Mouse (Mus musculus) midbrain, embryonic 12.5 days (tissue): ENCODE measurements around the gene Klrg2. TPM values are rescaled to one million over a fixed set of nuclear protein-coding genes. Genes with fewer than 3 reads are reported as not detected.
"Not testable (repeated sequence)": the region's sequence is repeated elsewhere in the genome, so short reads cannot be mapped to it uniquely, and the experiment has no call there.

Experiments
- ATAC-seq: fragments of 200-750 bp; cut with Nextera tagmentation; 2 replicates; pipeline ENCODE4 v1.8.0; 2017; ENCODE audit warnings: low read depth, moderate TSS enrichment, moderate library complexity; ENCODE audit not compliant: low FRiP score
- H3K27ac ChIP-seq: fragments of 300-500 bp; sonication (generic); replicated peaks from 2 replicates; pipeline ENCODE4 v1.5.1; 2016; ENCODE audit warnings: mild to moderate bottlenecking
- H3K27me3 ChIP-seq: fragments of 300-500 bp; sonication (generic); 2 replicates; pipeline ENCODE4 v1.6.1; 2016; ENCODE audit warnings: mild to moderate bottlenecking
- H3K36me3 ChIP-seq: fragments of 300-500 bp; sonication (generic); 2 replicates; pipeline ENCODE4 v1.6.1; 2016
- H3K4me1 ChIP-seq: fragments of 300-500 bp; sonication (generic); 2 replicates; pipeline ENCODE4 v1.6.1; 2016
- H3K4me2 ChIP-seq: fragments of 300-500 bp; sonication (generic); replicated peaks from 2 replicates; pipeline ENCODE4 v1.6.1; 2016; ENCODE audit warnings: mild to moderate bottlenecking, moderate library complexity
- H3K4me3 ChIP-seq: fragments of 300-500 bp; sonication (generic); 2 replicates; pipeline ENCODE4 v1.5.1; 2016; ENCODE audit warnings: mild to moderate bottlenecking
- H3K9ac ChIP-seq: fragments of 300-500 bp; sonication (generic); replicated peaks from 2 replicates; pipeline ENCODE4 v1.6.1; 2016; ENCODE audit warnings: mild to moderate bottlenecking, moderate library complexity
- H3K9me3 ChIP-seq: fragments of 300-500 bp; sonication (generic); 2 replicates; pipeline ENCODE4 v1.6.1; 2016; ENCODE audit warnings: mild to moderate bottlenecking
- WGBS: fragments of 180-500 bp; shearing (Covaris S2); methylation state at CpG from one replicate; pipeline ENCODE4 v1.1.7; 2016; 5-methylcytosine and 5-hydroxymethylcytosine counted together
- polyA plus RNA-seq: library from polyadenylated mRNA; unstranded; fragments of >200 nt; fragmentation: Nextera tagmentation; extraction: Ambion mirVana; gene quantifications from 2 replicates; pipeline ENCODE4 v1.2.1, GENCODE M21; 2016

The Klrg2 gene
- 0.18 and 0.19 TPM in 2 replicates for polyA plus RNA-seq

DNA sequence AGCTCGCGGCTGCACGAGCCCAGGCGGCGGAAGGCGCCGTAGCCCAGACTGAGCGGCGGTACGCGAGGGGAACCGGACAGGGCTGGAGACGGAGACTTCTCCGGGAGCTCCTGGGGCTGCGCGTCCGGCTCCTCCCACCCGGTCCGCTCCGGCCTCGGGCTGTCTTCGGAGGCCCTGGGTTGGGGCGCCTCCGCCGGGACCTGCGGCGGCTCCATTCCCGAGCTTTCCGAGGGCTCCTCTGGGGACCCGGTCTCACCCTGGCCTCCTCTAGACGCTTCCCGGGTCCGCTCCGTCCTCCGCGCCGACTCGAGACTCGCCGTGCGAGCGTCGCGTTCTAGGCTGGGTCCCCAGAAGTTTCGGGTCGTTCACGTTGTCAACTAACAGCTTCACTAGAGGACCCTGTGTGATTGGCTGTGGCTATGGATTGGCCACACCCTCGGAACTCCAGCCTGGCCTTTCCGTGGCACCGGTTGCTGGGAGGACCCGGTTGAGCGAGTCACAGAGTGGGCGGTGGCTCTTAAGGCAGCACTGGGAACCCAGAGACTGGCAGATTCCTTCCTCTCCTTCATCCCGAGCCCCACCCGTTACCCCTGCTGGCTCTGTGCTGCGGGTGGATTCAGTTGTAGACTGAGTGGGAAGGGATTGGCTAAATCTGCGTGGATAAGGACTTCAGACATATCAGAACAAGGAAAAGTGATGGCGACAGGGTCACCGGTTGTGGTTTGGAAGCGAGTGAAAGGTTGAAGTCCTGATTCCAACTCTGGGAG lies at the start of gene Klrg2:
Klrg2 (minus strand) TSS at position 391 of the 767 bp plus-strand sequence.
- Histone ChIP-seq H3K4me3 (peak within 1 kb of the TSS; percentile 57), H3K27ac (no peak within 1 kb of the TSS), H3K9me3 (no peaks in the 10 kb centered on the region), H3K4me1 (peaks cover 18% of the 10 kb centered on the region), H3K36me3 (no peaks in the 10 kb centered on the region), H3K9ac (peak within 1 kb of the TSS; percentile 58), H3K4me2 (peak within 1 kb of the TSS; percentile 99), H3K27me3 (peaks cover 90% of the 10 kb centered on the region)
- peak; percentile 75 for ATAC-seq
- WGBS = 2% methylated on average over 51 of the region's 60 CpGs

DNA sequence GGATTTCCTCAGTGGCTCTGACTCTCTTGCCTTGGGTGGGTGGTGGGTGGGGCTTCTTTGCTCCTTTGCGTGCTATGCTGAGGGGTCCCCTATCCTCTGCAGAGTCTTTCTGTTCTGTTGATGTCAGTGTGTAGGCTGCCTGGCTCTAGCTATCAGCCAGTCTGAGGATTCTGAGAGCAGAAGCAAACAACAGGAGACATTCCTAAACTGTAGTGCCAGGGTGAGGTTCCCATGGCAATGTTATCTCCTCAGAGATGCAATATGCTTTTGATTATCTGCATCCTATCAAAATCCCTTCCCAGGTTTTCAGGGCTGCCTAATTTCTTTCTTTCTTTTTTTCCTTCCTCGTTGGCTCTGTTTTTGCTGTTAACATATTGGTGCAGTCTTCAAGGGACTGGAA lies 45.5 kb upstream of the Klrg2 start:
- ATAC-seq = no peak
- H3K9ac ChIP-seq = no peak overlapping the region
- no peak overlapping the region for H3K27ac ChIP-seq
- 63% methylated on average over 2 of the region's 2 CpGs for WGBS
- no peaks in the 10 kb centered on the region for H3K27me3 ChIP-seq
- no peaks in the 10 kb centered on the region for H3K4me1 ChIP-seq
- H3K36me3 ChIP-seq = no peaks in the 10 kb centered on the region; the same call in 1 of the 2 replicates
- no peak overlapping the region for H3K4me3 ChIP-seq
- H3K4me2 ChIP-seq = no peak overlapping the region
- no peaks in the 10 kb centered on the region for H3K9me3 ChIP-seq

DNA sequence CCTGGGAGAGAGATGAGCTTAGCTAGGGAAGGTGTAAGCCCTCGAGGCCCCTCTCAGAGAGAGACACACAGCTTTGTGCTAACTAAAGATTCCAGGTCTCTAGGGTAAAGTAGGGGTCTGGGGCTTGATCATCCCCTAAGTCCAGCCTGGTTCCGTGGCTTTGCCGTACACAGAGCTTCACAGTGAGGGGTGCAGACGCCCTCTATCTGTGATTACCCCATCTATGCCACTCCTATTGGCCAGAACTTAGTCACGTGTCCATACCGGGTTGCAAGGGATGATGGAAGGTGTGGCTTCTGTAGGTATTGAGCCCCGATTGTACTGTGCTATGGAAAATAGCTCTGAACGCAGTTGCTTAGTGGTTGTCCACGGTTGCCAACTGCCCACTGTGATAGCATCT lies 40.6 kb upstream of the Klrg2 start:
- 80% methylated on average over 9 of the region's 9 CpGs for WGBS
- H3K27ac ChIP-seq = no peak overlapping the region
- no peak for ATAC-seq
- no peak overlapping the region for H3K4me3 ChIP-seq
- no peaks in the 10 kb centered on the region for H3K4me1 ChIP-seq
- no peak overlapping the region for H3K9ac ChIP-seq
- no peaks in the 10 kb centered on the region for H3K27me3 ChIP-seq
- H3K36me3 ChIP-seq = no peaks in the 10 kb centered on the region; the same call in 1 of the 2 replicates
- H3K9me3 ChIP-seq = no peaks in the 10 kb centered on the region
- H3K4me2 ChIP-seq = no peak overlapping the region

DNA sequence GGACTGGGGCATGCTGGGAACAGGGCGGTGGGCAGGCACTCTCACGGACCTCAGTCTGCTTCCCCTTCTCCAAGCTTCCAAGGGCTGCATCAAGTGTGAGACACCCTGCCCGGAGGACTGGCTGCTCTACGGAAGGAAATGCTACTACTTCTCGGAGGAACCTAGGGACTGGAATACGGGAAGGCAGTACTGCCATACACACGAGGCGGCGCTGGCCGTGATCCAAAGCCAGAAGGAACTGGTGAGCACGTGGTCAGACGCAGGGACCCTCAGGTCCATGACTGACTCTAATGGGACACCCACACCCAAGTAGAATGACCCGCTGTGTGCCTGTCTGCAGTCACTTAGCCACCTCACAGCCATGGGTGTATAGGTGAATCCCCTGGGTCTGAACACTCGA lies 39.7 kb upstream of the Klrg2 start:
- Histone ChIP-seq H3K9ac (no peak overlapping the region), H3K4me2 (no peak overlapping the region), H3K4me1 (no peaks in the 10 kb centered on the region), H3K27me3 (no peaks in the 10 kb centered on the region), H3K27ac (no peak overlapping the region), H3K4me3 (no peak overlapping the region), H3K9me3 (no peaks in the 10 kb centered on the region), H3K36me3 (no peaks in the 10 kb centered on the region; the same call in 1 of the 2 replicates)
- WGBS = 82% methylated on average over 14 of the region's 14 CpGs
- no peak for ATAC-seq

DNA sequence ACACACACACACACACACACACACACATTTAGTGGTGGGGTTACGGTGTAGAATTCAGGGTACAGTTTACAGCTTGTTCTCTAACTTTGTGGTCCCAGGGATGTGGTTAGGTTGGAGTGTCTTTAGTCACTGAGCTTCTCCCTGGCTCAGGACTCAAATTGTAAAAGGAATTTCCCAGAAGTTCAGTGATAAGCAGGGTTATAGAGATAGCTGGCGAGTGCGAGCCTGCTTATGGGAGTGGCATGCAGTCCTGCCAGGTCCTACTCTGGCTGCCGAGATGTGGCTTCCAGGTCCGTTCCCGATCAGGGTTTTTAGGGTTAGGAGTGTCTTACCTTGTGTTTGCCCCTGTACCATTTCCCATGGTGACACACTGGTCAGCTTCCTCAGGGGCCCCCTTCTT lies 39.2 kb upstream of the Klrg2 start:
- Histone ChIP-seq H3K4me3 (no peak overlapping the region), H3K27ac (no peak overlapping the region), H3K36me3 (no peaks in the 10 kb centered on the region; the same call in 1 of the 2 replicates), H3K27me3 (no peaks in the 10 kb centered on the region), H3K9ac (no peak overlapping the region), H3K4me1 (no peaks in the 10 kb centered on the region), H3K4me2 (no peak overlapping the region), H3K9me3 (no peaks in the 10 kb centered on the region)
- 89% methylated on average over 6 of the region's 6 CpGs for WGBS
- no peak for ATAC-seq

DNA sequence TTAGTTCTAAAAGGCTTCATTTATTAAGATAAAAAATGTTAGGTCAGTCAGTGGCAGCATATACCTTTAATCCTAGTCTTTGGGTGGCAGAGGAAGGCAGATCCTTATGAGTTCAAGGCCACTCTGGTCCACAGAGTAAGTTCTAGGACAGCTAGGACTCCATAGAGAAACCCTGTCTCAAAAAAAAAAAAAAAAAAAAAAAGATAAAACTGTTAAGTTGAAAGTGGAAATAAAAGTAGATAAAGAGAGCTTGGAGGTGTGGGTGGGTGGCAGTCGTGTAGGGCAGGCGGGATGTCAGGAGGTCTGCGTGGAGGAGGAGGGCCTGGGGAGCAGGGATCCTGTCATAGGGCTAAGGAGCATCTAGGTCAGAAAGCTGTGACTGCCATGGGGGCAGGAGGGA lies 35.0 kb upstream of the Klrg2 start:
- Histone ChIP-seq H3K9ac (no peak overlapping the region), H3K9me3 (no peaks in the 10 kb centered on the region), H3K36me3 (no peaks in the 10 kb centered on the region), H3K4me2 (no peak overlapping the region), H3K4me3 (no peak overlapping the region), H3K4me1 (no peaks in the 10 kb centered on the region), H3K27me3 (no peaks in the 10 kb centered on the region), H3K27ac (no peak overlapping the region)
- no peak for ATAC-seq
- WGBS = 92% methylated on average over 3 of the region's 3 CpGs

DNA sequence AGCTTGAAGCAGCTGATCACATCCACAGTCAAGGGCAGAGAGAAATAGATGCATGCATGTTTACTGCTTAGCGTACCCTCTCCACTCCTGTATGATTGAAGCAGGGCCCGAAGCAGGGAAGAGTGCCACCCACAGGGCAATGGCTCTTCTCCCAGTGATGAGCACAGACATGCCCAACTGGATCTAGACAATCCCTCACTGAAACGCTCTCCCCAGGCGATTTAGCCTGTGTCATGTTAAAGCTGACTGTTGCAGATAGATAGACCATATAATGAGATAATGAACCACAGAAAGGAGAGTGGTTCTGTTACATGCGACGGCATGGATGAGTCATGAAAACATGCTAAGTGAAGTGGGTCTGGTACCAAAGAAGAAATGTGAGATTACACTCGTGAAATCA lies 34.2 kb upstream of the Klrg2 start:
- WGBS = 78% methylated on average over 7 of the region's 7 CpGs
- no peak for ATAC-seq

DNA sequence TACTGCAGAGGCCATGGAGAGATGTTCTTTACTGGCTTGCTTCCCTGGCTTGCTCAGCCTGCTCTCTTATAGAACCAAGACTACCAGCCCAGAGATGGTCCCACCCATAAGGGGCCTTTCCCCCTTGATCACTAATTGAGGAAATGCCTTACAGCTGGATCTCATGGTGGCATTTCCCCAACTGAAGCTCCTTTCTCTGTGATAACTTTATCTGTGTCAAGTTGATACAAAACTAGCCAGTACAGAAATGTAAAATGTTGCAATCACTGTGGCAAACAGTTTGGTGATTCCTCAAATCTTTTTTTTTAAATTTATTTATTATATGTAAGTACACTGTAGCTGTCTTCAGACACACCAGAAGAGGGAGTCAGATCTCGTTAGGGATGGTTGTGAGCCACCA lies 33.4 kb upstream of the Klrg2 start:
- 94% methylated on average over 1 of the region's 1 CpGs for WGBS
- H3K27ac ChIP-seq, ATAC-seq, H3K4me2 ChIP-seq, H3K27me3 ChIP-seq, H3K4me3 ChIP-seq, H3K9me3 ChIP-seq, H3K4me1 ChIP-seq, H3K9ac ChIP-seq, H3K36me3 ChIP-seq: not testable (repeated sequence)

More for the DNA sequence above, 34.2 kb upstream of the Klrg2 start:
- no peaks in the 10 kb centered on the region for H3K36me3 ChIP-seq
- H3K4me1 ChIP-seq = no peaks in the 10 kb centered on the region
- no peak overlapping the region for H3K4me2 ChIP-seq
- no peak overlapping the region for H3K9ac ChIP-seq
- H3K4me3 ChIP-seq = no peak overlapping the region
- no peaks in the 10 kb centered on the region for H3K9me3 ChIP-seq
- no peak overlapping the region for H3K27ac ChIP-seq
- H3K27me3 ChIP-seq = no peaks in the 10 kb centered on the region

DNA sequence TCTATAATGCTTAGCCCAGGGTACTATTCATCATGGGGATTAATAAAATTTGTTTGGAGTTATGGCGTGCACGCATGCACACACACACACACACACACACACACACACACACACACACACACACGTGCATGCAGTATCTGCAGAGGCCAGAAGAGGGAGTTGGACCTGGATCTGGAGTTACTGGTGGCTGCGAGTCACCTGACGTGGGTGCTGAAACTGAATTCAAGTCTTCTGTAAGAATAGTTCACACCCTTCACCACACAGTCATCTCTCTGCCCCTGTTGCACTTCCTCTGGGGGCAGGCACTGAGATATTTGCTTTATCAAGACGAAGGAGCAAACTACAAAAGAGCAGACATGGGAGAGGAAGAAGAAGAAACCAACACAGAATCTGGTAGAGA lies 32.5 kb upstream of the Klrg2 start:
- no peak overlapping the region for H3K4me3 ChIP-seq
- H3K27ac ChIP-seq = no peak overlapping the region
- no peaks in the 10 kb centered on the region for H3K9me3 ChIP-seq
- 62% methylated on average over 6 of the region's 6 CpGs for WGBS
- H3K27me3 ChIP-seq = peaks cover 12% of the 10 kb centered on the region
- no peak for ATAC-seq
- H3K4me2 ChIP-seq = no peak overlapping the region
- H3K9ac ChIP-seq = no peak overlapping the region
- no peaks in the 10 kb centered on the region for H3K4me1 ChIP-seq
- H3K36me3 ChIP-seq = no peaks in the 10 kb centered on the region

DNA sequence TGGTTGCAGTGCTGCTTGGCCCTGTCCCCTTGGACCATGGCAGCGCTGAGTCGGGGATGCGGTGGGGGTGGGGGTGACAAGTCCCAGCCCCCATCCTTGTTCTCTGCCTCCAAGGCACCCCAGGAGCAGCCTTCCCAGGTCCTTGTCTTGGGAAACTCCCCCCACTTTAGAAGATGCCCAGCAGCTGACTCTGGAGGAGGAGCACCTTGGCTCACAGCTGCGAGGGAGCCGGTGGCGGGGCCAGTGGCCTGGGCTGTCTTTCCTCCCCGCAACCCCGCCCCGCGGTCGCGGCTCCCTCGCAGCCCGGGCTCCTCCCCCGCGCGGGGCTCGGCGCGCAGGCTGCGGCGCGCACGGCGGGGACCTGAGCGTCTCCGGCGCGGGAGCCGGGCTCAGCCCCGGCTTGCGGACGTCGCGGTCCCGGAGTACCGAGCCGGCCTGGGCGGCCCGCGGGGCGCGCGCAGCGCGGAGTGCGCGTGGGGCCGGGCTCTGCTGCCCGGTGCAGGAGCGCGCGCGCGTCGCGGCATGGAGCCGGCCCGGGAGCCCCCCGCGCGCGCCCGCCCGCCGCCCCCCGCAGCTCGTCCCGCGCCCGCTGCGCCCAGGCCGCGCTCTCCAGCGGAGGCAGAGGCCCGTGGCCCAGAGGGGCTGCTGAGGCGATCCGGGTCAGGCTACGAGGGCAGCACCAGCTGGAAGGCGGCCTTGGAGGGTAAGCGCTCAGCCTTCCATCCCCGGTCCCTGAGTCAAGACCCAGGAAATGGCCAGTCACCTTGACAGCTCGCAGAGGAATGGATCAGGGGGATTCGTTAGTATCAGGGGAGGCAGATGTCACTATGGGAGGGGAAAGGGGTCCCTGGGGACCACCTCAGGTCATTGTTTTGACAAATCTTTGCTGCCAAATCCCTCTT lies 25.9 kb upstream of the Klrg2 start, which contains the start of gene Clec2l:
Clec2l (plus strand) TSS at position 356 of the 902 bp plus-strand sequence.
- H3K27me3 ChIP-seq = peaks cover 46% of the 10 kb centered on the region
- H3K9ac ChIP-seq = peak within 1 kb of the TSS; percentile 49
- H3K4me2 ChIP-seq = peak within 1 kb of the TSS; percentile 74
- ATAC-seq = peak; percentile 84
- no peaks in the 10 kb centered on the region for H3K36me3 ChIP-seq
- peak within 1 kb of the TSS; percentile 42 for H3K27ac ChIP-seq
- WGBS = under 1% methylated on average over 63 of the region's 84 CpGs
- peaks cover 8% of the 10 kb centered on the region; the same call in 1 of the 2 replicates for H3K4me1 ChIP-seq
- H3K4me3 ChIP-seq = peak within 1 kb of the TSS; percentile 66
- H3K9me3 ChIP-seq = no peaks in the 10 kb centered on the region

DNA sequence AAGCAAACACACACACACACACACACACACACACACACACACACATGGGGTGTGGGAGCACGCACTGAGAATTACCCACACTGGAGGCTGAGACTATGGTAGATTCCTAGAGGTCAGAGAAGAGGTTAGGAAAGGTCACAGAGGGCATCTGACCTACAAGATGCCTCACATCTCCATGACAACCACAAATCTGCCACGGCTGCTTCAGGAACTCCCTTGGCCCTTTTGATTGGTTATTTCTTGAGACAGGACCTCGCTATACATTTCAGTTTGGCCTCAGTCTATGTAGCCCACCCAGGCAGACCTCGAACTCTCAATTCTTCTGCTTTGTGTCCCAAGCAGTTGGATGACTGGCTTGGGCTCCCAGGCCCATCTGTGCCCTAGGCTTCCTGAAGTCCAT lies 24.6 kb upstream of the Klrg2 start:
- H3K27me3 ChIP-seq = peaks cover 54% of the 10 kb centered on the region

More for the DNA sequence above, 24.6 kb upstream of the Klrg2 start:
- H3K4me3 ChIP-seq = no peak overlapping the region
- H3K36me3 ChIP-seq = no peaks in the 10 kb centered on the region
- H3K27ac ChIP-seq = no peak overlapping the region
- H3K9ac ChIP-seq = no peak overlapping the region
- H3K4me1 ChIP-seq = peaks cover 8% of the 10 kb centered on the region; the same call in 1 of the 2 replicates
- H3K9me3 ChIP-seq = no peaks in the 10 kb centered on the region
- 14% methylated on average over 4 of the region's 4 CpGs for WGBS
- ATAC-seq = no peak
- no peak overlapping the region for H3K4me2 ChIP-seq
